Mouse (Mus musculus) layer of hippocampus, adult 18-20 months (tissue): ENCODE measurements at regions not wholly inside any gene's neighbourhood (a gene's known extent, or its start where the extent isn't known, plus 50 kb on each side); places are given as distances from the start of the nearest gene placed in this dataset.

Experiments
- DNase-seq, 2 experiments: peaks; one replicate each; pipeline ENCODE4 v3.0.0; 2022; ENCODE audit warnings: low spot score in 2 of 2

DNA sequence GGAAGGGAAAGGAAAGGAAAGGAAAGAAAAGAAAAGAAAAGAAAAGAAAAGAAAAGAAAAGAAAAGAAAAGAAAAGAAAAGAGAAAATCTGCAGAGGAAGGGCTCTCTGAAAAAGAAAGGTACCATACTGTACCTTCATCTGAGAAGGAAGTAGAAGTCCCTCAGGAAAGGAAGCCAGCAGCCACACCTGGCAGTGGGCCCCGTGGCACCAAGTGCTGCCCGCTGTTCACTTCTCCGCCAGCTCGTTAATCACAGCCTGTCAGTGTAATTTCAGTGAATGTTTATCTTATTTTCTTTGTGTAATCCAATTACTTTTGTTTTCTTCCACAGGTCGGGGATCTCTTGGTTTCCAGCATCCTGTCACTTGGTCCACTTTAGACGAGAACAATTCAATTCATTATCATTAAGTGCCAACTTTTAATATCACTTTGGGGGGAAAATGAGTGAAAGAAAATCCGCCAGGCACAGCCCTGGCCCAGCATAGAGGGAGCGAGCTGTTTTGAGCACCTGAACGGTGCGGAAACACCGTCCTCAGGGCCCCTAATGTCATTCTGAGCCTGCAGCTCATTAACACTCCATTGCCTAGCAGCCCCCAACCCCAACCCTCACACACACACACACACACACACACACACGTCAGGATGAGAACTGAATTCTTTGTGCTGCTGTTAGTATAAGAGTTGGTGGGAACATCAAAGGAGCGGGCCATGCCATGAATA, 309.7 kb downstream of the Irx2 start:
- no peak for DNase-seq

DNA sequence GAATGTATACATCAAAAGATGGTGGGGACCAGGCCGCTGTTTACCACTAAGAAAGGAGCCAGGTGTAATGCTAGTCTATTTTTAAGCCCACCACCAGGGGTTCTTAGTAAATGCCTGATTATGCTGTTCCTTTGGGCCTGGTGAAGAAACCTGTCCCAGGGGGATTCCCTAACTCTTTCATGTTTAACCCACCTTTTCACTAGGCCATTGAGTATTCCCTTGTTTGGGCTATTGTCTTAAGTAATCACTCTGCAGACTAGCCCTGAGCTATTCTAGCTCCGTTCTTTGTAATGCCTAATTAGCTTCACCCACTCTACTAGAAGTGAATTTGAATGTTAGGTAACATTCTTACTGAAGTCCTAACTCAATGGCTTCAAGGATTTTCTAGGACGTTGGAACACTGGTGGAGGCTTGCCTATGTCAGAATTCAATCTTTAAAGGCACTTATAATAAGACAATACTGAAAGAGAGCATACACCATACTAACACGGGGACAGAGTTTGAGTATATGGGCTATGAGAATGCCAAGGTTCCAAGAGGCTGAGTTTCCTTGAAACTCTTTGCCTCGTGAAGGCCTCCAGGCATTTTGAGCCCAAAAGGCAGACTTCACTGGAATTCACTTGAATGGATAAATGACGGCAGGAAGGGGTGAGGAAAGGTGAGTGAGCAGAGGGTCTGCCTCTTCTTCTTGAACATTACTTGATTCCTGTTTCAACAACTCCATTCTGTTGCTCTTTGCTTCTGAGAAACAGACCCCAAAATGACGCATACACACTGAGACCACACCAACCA, 312.7 kb upstream of the Irx4 start:
- DNase-seq: no peak

DNA sequence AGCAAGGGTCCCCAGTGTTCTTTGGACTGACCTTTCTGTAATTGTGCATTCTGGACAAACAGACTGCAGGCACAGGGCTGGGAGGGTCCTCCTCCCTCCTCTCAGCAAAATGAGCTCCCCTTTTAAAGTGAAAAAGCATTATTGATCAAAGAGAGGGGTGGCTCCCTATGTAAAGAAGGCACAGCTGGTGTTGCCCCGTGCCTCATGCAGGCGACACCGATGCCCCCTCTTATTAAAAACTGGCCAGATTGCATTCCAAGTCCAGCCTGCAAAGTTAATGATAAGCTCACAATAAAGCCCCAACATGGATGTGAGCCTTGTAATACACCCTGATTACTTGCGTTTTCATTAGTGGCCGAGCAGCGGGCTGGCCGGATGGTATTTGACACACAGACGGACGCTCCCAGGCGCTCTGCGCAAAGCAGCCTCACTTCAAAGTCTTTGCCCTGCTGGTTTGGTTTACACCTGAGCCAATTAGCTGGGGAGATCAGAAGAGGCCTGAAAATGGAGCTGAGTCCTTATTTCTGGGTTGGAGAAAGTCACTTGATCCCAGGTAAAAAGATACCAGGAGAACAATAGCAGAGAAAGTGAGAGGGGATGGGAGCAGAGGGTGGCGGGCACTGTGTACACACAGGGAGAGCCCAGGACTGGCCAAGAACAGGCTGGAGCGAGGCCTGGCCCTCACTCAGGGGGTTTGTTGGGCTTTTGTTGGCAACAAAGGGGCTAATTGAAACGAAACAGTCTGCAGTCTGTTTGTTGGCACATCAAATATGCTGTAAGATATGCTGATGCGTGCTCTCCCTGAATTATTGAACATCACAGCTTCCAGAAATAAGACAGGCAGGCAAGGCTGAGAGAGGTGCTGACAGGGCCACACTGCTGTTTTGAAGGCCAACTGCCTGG, 301.4 kb upstream of the Irx4 start:
- DNase-seq: no peak

DNA sequence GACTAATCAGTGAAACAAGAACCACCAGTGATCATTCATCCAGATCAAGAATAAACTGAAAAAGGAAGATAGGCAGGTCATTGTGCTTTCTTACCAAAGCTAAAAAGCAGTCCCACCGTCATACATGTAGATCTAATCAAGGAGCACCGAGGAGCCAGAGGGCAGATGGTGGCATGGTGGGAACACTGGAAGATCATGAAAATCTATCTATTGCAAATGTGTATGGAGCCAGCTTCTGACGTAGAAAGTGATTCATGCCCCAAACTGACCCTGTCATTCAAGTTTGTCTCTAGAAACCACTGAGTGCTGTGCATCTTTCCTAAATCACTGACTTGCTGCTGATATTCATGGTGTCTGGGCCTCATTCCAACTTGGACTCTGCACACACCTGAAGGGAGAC, 299.0 kb upstream of the Irx4 start:
- DNase-seq: no peak

DNA sequence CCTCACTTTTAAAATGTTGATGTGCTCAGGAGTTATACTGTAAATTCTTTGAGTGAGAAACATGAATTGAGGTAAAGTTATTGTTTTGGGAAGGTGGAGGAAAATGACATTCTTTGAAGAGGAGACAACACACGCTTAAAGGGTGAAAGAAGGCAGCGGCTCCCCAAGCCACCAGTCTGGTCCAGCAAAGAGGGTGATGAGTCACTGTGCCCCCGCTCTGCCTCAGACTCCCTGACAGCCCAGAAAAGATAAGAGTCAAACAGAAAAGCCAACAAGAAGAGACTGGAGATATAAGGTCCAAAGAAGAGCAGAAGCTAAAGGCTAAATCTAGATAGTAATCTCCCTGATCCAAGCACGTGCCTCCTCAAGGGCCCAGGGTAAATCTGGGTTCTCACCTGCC, 288.1 kb upstream of the Irx4 start:
- no peak for DNase-seq

DNA sequence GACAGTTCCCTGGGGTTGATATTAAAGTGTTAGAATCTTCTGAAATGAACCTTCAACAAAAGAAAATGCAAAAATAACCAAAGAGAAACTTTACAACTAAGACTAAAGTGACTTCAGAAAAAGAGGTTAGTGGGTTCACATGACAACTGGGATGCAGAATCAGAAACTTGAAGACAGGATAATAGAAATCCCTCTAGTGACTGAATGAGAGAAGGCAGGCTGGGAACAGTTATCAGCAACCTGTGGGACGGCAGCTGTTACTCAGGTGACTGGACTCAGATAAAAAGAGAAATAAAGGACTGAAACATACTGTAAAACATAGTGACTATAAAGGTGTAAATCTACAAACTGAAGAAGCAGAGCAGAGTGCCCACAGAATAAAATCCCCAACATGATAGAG, 287.4 kb upstream of the Irx4 start:
- no peak for DNase-seq

DNA sequence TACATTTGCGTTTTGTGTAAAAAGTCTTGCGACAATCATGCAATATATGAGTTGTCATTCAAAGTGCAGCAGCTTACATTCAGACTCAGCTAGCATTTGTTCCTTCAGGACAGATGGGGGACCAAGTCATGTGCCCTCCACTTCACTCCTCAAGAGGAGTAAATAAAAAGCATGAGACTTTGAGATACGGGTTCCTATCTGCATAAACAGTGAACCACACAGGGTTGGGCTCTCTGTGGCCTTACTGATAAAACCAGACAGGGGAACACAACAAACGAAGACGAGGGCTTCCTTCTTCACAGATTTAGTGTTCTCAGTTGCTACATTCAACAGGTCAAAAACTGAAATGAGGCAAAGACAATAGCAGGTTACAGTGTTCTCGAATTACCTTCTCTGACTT, 283.1 kb upstream of the Irx4 start:
- no peak for DNase-seq

DNA sequence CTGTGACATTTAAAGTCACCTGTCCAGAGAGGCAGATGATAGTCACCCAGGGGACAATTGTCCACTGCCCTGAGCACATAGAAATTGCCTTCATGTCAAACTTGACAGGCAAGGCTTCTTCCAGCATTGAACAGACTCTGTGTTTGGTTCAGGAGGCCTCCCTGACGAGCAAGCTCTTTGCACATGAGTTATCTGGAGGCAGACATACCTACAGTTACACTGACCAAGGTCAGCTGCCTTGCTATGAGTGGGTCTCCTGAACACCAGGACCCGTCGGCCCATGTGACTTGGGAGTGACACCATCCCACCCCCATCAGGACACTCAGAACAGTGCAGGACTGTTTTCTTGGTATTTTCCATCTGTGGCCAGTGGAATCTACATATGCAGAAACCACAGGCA, 282.3 kb upstream of the Irx4 start:
- DNase-seq: no peak

DNA sequence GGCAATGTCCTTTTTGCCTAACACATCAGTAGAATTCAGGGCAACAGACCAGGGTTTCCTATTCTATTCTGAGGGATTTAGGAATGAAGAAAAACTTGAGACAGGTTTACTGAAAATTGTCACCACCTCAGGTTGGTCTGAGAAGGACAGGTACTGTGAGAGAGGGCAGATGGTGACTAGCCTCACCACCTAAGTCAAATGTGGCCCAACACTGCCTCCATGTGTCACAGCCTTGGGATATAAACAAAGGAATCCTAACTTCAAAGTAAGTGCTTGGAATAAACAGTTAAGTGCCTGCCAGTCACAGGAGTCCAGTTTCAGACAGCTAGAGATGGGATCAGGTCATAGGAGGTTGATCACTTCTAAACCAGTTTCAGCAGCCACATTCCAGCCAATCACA, 281.3 kb upstream of the Irx4 start:
- no peak for DNase-seq

DNA sequence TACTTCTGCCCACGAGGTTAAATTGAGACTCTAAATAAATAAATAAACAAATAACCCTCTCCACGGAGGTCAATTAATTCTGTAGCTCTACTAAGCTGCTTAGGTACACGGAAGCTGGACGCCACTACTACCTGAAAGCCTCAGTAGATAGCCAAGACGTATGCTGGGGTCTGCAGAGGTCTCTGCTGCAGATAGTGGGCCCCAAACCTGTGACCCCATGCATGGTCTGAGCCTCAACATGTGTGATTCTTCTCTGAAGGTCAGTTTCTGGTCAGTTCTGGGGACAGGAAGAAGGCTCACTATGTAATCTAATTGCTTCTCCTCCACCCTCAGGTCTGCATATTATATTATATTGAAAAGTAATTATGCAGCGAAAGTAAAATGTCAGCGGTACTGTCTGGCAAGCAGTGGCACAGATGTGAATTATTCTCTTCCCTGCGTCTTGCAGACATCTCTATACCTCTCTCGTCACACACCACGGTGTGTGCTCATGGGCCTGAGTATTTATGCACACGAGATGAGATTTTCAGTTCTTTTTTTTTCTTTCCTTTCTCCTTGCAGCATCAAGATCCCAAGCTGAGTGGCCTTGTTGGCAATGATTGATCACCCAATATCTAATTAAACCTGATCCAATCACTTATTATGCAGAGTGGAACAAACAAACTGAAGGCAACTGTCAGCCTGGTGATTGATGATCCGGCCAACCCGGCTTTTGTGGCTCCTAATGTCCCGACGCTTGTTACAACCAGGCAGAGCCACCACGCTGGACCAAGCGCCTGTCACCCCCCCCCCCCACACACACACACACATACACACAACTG, 267.5 kb upstream of the Irx4 start:
- DNase-seq: no peak

DNA sequence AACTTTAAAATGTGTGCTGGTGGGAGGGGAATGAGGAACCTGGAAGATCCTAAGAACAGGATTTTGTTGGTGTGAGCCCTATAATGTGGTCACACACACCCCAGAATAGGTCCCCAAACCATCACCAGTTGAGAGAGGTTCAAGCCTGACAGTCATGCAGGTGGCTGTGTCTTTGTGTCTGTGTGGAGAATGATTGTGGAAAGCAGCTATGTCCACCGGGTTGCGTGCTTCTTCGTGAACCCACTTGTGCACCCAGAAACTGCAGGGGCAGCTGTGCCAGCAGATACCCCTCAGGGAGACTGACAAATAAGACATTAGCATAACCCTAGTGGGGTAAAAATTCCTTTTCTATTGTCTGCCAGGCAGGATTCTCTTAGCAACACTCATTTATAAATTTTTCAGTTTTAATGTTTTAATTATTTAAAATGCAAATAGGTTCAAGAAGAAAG, 266.8 kb upstream of the Irx4 start:
- no peak for DNase-seq

DNA sequence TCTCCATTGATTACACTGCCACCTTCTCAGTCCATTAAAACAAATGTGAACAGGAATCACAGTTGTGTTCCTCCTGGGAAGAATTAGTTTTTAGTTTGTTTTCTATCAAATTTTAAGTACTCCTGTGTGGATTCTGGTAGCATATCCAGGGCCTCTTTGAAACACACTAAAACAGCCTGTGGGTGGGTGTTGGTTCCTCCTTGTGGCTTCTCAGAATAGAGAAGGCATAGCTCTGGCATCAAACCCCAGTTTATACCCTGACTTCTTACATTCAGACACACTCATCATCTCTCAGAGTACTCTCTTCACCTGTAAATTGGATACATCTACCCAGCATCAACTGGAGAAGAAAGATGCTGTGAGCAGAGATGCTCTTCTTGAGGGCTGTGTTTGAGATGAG, 265.7 kb upstream of the Irx4 start:
- DNase-seq: no peak

DNA sequence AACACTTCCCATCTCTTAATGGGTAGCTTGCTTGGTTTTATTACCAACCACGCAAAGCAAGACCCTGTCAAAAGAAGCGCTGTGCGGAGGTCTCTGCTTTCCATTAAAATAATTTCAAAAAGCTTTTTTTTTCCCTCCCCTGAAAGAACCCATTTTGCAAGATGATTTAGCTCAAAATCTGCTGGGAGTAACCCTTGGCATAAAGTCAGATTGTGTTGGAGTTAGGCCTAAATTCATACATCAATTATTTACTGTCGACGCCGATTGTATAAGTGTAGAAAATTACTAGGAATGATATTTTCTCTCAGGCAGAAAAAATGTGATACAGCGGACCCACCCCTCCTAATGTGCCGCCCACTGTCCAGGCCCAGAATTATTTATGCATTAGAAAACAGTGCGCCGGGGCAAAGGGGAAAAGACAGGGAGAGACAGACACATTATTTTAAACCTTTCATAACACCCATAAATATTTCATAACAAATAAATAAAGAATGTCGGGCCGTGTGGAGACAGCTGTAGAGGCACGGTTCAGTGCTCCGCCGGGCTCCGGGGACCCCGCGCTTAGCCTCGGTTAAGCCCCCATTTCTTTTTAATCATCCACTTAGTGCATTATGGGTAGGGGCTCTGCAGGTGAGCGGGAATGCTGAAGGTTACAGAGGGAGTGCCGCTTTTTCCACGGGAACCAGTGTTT, 251.3 kb upstream of the Irx4 start:
- no peak for DNase-seq

DNA sequence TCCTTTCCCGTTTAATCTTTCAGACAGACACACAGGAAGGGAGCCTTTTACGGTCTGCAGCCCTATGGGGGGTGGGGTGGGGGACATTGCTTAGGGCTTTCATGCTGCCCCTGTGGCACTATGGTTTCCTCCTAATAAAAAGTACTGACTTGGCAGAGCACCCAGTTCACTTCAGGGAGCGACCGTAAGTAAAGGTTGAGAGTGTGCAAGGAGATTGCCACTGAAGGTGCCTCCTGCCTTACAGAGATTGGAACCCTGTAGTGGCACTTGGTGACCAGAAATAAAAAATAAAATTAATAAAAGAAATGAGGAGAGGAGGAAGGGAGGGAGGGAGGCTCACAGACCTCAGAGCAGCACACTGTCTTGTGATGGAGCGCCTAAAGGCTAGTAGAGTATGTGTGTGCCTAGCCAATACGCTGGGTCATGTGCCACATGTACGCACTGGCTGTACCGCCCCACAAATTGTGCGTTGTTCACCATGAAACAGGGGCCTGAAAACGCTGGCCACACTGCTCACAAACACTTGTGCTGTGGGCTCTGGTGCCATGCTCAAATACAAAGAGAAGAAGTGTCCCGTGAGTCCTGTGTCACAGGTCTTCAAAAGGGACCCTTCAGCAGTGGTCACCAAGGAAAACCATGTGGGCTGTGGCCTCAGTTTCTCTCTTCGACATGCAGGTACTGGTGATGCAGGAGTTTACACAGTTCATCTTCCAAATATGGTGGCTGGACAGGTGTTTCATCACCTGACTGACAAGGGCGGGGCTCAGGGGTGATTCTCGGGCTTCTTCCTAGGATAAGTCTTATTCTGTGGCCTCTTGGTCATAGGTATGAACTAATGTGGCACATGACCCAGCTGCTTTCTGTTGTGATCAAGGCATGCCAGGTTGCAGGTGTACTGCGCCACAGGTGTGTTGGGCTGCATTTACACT, 250.5 kb upstream of the Irx4 start:
- DNase-seq: no peak

DNA sequence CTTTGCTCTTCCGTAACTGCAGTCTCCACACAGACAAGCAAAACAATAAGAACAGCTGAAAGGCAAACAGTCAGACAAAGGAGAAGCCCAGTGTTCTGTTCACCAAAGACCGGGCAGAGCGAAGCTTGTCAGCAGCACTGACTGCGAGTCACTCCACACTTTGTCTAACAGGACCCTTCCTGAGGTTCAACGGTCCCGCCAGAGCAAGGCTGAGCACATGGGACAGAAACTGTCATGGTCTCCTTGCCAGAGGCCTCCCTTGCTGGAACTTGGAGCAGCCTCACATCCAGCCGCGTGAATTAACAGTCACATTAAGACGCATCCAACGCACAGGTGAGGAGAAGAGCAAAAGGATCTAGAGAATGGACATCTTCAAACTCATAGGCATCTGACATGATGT, 241.1 kb upstream of the Irx4 start:
- DNase-seq: no peak

DNA sequence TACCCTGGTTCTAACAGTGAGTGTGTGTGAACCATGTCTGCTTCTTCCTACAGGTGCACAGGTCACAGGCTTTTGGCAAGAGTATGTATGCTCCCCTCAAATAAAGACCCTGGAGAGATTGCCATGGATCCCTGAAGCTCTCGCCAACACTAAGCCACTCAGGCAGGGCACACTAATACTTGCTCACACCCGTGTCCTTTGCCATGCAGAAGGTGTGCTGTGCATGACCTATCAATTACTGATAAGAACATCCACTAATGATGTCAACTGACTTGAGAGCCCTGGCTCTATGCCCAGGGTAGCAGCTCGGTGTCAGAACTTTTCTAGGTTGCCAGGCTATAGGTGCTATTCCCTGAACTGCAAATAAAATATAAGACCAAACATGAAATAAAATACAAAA, 229.1 kb upstream of the Irx4 start:
- no peak for DNase-seq

DNA sequence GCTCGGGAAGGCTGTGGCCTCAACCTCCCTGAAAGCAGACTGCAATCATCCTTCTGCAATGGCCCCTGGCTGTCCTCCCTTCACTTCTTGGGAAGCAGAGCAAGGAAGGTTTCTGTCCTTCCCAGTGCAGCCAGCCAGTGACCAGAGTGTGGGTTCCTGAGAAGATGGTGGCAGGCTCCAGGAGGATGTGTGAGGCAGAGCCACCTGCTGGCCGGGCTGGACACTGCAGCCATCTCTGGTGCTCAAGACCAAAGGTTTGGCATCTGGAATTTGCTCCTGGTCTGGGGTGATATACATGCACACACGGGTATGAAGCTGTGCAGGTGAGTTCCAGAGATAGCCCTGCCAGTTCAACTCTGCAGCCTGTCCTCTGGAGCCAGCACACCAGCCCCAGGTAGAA, 227.2 kb upstream of the Irx4 start:
- DNase-seq: peak; percentile 6 to 64

DNA sequence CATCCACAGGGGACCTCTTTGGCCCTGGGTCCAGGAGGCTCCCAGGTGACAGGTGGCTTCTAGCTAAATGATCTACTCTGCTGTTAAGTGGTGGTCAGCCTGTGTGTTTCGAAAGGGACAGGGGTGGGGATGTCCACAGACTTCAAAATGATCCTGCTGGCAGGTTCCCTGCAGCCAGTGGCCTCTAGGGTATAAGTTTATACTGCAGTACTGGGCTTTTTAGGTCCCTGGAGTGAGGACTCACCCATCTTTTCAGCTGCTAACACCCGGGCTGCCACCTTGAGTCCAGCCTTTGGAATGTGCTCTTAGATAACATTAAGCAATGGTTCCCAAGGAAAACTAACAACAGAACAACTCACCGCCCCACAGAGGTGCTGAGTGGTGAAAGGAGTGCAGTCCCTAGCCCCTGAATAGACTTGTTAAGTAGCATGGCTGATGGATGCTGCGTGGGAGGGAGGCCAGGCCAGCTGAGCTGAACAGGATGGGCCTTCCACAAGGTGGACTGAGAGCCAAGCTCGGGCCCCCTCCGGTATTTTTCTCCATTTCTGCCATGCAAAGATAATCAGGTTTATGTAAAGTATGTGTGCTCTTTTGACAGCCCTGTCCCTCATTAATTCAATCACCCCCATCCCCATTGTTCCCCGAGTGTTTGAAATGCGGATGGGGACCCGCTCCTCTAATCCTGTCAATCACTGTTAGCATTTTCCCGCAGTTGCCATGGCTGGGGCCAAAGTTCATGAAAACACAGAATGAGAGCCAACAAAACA, 226.0 kb upstream of the Irx4 start:
- DNase-seq: peak in 1 of 2 experiments; percentile 50

DNA sequence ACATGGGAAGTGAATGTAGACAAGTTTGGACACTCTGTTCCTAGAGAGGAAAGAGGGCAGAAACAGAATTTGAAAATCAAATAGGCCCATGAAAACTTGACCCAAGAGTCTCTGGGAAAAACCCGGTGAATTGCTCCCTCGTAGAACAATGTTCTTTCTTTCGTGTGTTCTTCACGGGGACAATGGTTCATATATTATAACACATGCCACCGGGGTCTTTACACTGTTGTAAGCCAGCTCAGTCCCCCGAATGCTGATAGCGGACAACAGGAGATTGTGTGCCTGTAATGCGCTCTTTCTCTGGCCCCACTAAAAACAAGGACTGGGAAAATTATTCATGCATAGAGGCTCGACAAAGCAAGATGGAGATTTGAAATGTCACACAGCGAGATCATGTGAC, 225.4 kb upstream of the Irx4 start:
- no peak for DNase-seq
